Mouse (Mus musculus): ENCODE measurements at regions not wholly inside any gene's neighbourhood (a gene's known extent, or its start where the extent isn't known, plus 50 kb on each side); places are given as distances from the start of the nearest gene placed in this dataset.

- TF ChIP-seq POLR2A (IDR thresholded peaks at IDR 0.05; ENCODE audit: low read depth, low read length) (no peak), CTCF (IDR thresholded peaks at IDR 0.05; ENCODE audit: extremely low read depth, insufficient read depth, insufficient read length, insufficient replicate concordance) (no peak)
These were observed 159.0 kb downstream of the Slc4a3 start for GRCm38 (mm10) chr1:75704832-75705650.

All from spleen, adult 2 months (tissue).